Mouse (Mus musculus) thymus, adult 2 months (tissue): ENCODE data around the gene C1qbp.

Experiments
- CTCF ChIP-seq: fragments of 200-500 bp; IDR thresholded peaks from 2 replicates; pipeline ENCODE4 v1.5.1; 2012; ENCODE audit warnings: mild to moderate bottlenecking, control low read depth, low read length, moderate library complexity, borderline replicate concordance; ENCODE audit not compliant: control insufficient read depth, poor library complexity, insufficient read depth; ENCODE audit errors: extremely low read depth
- POLR2A ChIP-seq: fragments of 200-500 bp; IDR thresholded peaks from 2 replicates; pipeline ENCODE4 v1.6.1; 2012; ENCODE audit warnings: mild to moderate bottlenecking, low read length, control low read depth, moderate library complexity; ENCODE audit not compliant: control insufficient read depth, poor library complexity, insufficient read depth; ENCODE audit errors: extremely low read depth

- TF ChIP-seq POLR2A (no peak), CTCF (no peak)
Measured at GRCm38 (mm10) chr11:70982030-70982429, 796 bp downstream of the C1qbp start.
